Mouse (Mus musculus) midbrain, embryonic 14.5 days (tissue): ENCODE results near the gene Pdzd2. TPM values are rescaled to one million over a fixed set of nuclear protein-coding genes. Genes with fewer than 3 reads are reported as not detected.

ENCODE experiments used
- ATAC-seq: fragments of 200-750 bp; cut with Nextera tagmentation; 2 replicates; pipeline ENCODE4 v1.8.0; 2017; ENCODE audit warnings: moderate number of reproducible peaks, moderate library complexity; ENCODE audit not compliant: low FRiP score, low TSS enrichment
- DNase-seq: peaks from one replicate; pipeline ENCODE4 v3.0.0-alpha.2; 2015
- H3K27ac ChIP-seq: fragments of 300-500 bp; sonication (generic); replicated peaks from 2 replicates; pipeline ENCODE4 v1.5.1; 2014; ENCODE audit warnings: mild to moderate bottlenecking, low read depth, low read length, moderate library complexity
- H3K27me3 ChIP-seq: fragments of 300-500 bp; sonication (generic); 2 replicates; pipeline ENCODE4 v1.6.1; 2014; ENCODE audit warnings: low read length, control low read depth, mixed read lengths; ENCODE audit not compliant: control insufficient read depth, insufficient read depth
- H3K36me3 ChIP-seq: fragments of 300-500 bp; sonication (generic); 2 replicates; pipeline ENCODE4 v1.6.1; 2014; ENCODE audit warnings: low read length, control low read depth; ENCODE audit not compliant: control insufficient read depth, insufficient read depth
- H3K4me1 ChIP-seq: fragments of 300-500 bp; sonication (generic); 2 replicates; pipeline ENCODE4 v1.6.1; 2014; ENCODE audit warnings: mild to moderate bottlenecking, antibody characterized with exemption, low read length, control low read depth; ENCODE audit not compliant: control insufficient read depth, insufficient read depth
- H3K4me2 ChIP-seq: fragments of 300-500 bp; sonication (generic); 2 replicates; pipeline ENCODE4 v1.6.1; 2014; ENCODE audit warnings: mild to moderate bottlenecking, low read length, moderate library complexity
- H3K4me3 ChIP-seq: fragments of 300-500 bp; sonication (generic); replicated peaks from 2 replicates; pipeline ENCODE4 v1.5.1; 2014; ENCODE audit warnings: low read depth, low read length
- H3K9ac ChIP-seq: fragments of 300-500 bp; sonication (generic); replicated peaks from 2 replicates; pipeline ENCODE4 v1.6.1; 2014; ENCODE audit warnings: mild to moderate bottlenecking, low read length, moderate library complexity
- H3K9me3 ChIP-seq: fragments of 300-500 bp; sonication (generic); 2 replicates; pipeline ENCODE4 v1.6.1; 2016; ENCODE audit warnings: low read length, control low read depth, mixed read lengths; ENCODE audit not compliant: control insufficient read depth
- WGBS: fragments of 180-500 bp; shearing (Covaris S2); extraction: QIAGEN DNeasy Blood & Tissue Kit; methylation state at CpG from one replicate; pipeline ENCODE4 v1.1.7; 2014; 5-methylcytosine and 5-hydroxymethylcytosine counted together
- polyA plus RNA-seq: library from polyadenylated mRNA; unstranded; fragments of >200 nt; fragmentation: Nextera tagmentation; extraction: Ambion mirVana; gene quantifications from 2 replicates; pipeline ENCODE4 v1.2.1, GENCODE M21; 2014

The Pdzd2 gene
- polyA plus RNA-seq, 1 experiment from 2014 or later, result 11.2 TPM

DNA sequence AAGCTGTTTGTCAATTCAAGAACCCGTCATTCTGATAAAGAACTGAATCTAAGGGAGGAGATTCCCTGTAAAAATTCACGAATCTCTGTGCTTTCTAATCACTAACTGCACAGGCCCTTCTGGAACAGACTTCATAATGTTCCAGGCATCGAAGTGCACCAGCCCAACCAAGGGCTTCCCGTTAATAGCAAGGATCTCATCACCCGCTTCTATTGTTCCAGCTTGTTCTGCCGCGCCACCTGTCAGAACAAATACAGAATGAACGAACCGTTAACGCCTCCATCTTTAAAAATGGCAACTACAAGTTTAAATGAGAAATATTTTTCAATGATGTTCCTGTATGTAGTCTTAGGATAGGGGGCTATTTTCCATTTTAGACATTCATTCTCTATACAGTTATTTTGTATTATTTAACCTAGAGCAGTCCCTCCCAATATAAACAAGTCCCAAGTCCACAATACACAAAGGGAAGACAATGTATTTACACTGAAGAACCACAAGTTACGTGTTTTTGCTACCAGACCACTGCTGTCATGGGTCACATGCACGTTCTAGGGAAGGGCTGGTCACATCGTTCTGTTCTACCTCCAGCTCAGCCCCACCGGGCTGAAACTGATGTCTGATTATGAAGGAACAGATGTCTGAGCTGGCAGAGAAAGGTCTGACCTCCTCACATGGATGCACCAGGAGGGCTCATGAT is 377.6 kb downstream of the Pdzd2 start:
- ATAC-seq, result no peak
- no peaks in the 10 kb centered on the region for H3K27me3 ChIP-seq
- no peak overlapping the region for H3K4me2 ChIP-seq
- DNase-seq, result no peak
- no peak overlapping the region for H3K4me3 ChIP-seq
- peaks cover 14% of the 10 kb centered on the region for H3K4me1 ChIP-seq
- no peaks in the 10 kb centered on the region for H3K9me3 ChIP-seq
- H3K36me3 ChIP-seq, result no peaks in the 10 kb centered on the region
- whole genome bisulfite sequencing, result 90% methylated on average over 14 of the region's 14 CpGs
- no peak overlapping the region for H3K27ac ChIP-seq
- H3K9ac ChIP-seq, result no peak overlapping the region

DNA sequence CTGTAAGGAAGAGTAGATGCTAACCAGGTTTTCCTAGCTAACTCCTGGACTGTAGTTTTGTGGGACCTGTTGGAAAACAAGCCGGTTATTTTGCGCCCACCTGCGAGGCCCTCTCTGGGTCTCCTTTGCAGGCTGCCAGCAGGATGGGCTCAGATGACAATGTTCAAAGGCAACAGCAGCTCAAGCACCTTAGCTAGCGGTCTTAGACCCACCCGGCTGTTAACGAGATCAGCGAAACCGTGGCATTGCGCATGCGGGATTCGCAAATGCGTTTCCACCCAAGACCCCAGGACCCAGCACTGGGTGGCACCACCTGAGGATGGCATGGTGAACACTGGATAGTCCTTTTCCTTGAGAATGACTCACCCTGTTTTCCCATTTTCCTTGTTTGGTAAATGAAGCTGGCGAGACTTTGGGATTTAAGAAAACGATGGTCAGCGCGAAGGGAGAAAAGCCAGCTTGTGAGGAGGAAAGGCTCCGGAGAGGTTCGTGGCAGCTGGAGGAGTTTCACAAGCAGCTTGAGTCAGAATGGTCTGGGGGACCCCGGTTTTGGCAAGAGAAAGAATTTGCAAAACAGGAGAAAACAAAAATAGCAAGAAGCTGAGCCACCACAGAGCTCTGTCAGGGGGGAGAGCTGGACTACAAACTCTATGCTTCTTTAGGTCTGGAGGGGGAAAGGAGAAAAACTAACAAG is 379.1 kb downstream of the Pdzd2 start:
- no peak for ATAC-seq
- H3K4me3 ChIP-seq, result no peak overlapping the region
- 74% methylated on average over 19 of the region's 19 CpGs for WGBS
- no peaks in the 10 kb centered on the region for H3K9me3 ChIP-seq
- H3K4me2 ChIP-seq, result no peak overlapping the region
- DNase-seq, result no peak
- no peak overlapping the region for H3K9ac ChIP-seq
- no peaks in the 10 kb centered on the region for H3K27me3 ChIP-seq
- H3K4me1 ChIP-seq, result peaks cover 4% of the 10 kb centered on the region
- H3K27ac ChIP-seq, result no peak overlapping the region
- peaks cover 4% of the 10 kb centered on the region; the same call in 1 of the 2 replicates for H3K36me3 ChIP-seq

GRCm38 (mm10) chr15:12358384-12358783 is 381.3 kb downstream of the Pdzd2 start:
- H3K9ac ChIP-seq, result no peak overlapping the region
- no peak overlapping the region for H3K4me3 ChIP-seq
- peaks cover 17% of the 10 kb centered on the region for H3K36me3 ChIP-seq
- no peak overlapping the region for H3K4me2 ChIP-seq
- ATAC-seq, result no peak
- H3K4me1 ChIP-seq, result no peaks in the 10 kb centered on the region
- no peak for DNase-seq
- H3K27me3 ChIP-seq, result no peaks in the 10 kb centered on the region
- WGBS, result 96% methylated on average over 5 of the region's 5 CpGs
- no peaks in the 10 kb centered on the region for H3K9me3 ChIP-seq
- no peak overlapping the region for H3K27ac ChIP-seq

GRCm38 (mm10) chr15:12357459-12357858 is 382.3 kb downstream of the Pdzd2 start:
- Histone ChIP-seq H3K4me2 (no peak overlapping the region), H3K27ac (no peak overlapping the region), H3K4me1 (no peaks in the 10 kb centered on the region), H3K9ac (no peak overlapping the region), H3K9me3 (no peaks in the 10 kb centered on the region), H3K27me3 (no peaks in the 10 kb centered on the region), H3K36me3 (peaks cover 25% of the 10 kb centered on the region), H3K4me3 (no peak overlapping the region)
- ATAC-seq (no peak), DNase-seq (no peak)

- ATAC-seq (no peak), DNase-seq (no peak)
- H3K9ac ChIP-seq, result no peak overlapping the region
- peaks cover 37% of the 10 kb centered on the region for H3K36me3 ChIP-seq
- no peaks in the 10 kb centered on the region for H3K9me3 ChIP-seq
- no peak overlapping the region for H3K27ac ChIP-seq
- no peak overlapping the region for H3K4me2 ChIP-seq
- no peak overlapping the region for H3K4me3 ChIP-seq
- 88% methylated on average over 7 of the region's 7 CpGs for WGBS
- H3K27me3 ChIP-seq, result no peaks in the 10 kb centered on the region
- no peaks in the 10 kb centered on the region for H3K4me1 ChIP-seq
Observed at GRCm38 (mm10) chr15:12355907-12356306, 383.8 kb downstream of the Pdzd2 start.

- Histone ChIP-seq H3K9ac (no peak overlapping the region), H3K4me1 (no peaks in the 10 kb centered on the region), H3K4me2 (no peak overlapping the region), H3K27ac (no peak overlapping the region), H3K36me3 (peaks cover 42% of the 10 kb centered on the region), H3K27me3 (no peaks in the 10 kb centered on the region), H3K9me3 (no peaks in the 10 kb centered on the region), H3K4me3 (no peak overlapping the region)
- ATAC-seq (no peak), DNase-seq (no peak)
- WGBS, result 95% methylated on average over 6 of the region's 6 CpGs
Observed at GRCm38 (mm10) chr15:12355261-12355660, 384.5 kb downstream of the Pdzd2 start.

DNA sequence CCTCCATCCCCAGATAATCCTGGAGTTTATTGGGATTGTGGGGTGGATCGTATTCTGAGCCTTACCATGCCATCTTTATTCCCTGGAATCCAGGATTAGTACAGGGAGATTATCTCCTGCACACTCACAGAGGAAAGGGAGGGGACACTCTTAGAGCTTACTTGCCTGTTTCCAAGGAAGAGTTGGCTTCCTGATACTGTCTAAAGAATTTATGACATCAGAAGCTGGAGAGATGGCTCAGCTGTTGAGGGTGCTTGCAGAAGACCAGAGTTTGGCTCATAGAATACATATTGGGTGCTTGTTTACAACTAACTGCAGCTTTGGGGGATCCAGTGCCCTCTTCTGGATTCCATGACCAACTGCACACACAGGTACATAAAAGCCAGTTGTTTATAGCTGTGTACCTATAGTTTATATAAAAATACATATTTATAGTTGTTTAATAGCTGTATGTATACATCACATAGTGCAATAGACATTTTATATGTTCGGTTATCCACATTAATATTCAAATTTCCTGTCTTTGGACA is 385.4 kb downstream of the Pdzd2 start:
- Histone ChIP-seq H3K36me3 (peaks cover 51% of the 10 kb centered on the region), H3K9ac (no peak overlapping the region), H3K27me3 (no peaks in the 10 kb centered on the region), H3K27ac (no peak overlapping the region), H3K4me1 (no peaks in the 10 kb centered on the region), H3K4me3 (no peak overlapping the region), H3K9me3 (no peaks in the 10 kb centered on the region), H3K4me2 (no peak overlapping the region)
- ATAC-seq (no peak), DNase-seq (no peak)
- 77% methylated on average over 2 of the region's 2 CpGs for WGBS

DNA sequence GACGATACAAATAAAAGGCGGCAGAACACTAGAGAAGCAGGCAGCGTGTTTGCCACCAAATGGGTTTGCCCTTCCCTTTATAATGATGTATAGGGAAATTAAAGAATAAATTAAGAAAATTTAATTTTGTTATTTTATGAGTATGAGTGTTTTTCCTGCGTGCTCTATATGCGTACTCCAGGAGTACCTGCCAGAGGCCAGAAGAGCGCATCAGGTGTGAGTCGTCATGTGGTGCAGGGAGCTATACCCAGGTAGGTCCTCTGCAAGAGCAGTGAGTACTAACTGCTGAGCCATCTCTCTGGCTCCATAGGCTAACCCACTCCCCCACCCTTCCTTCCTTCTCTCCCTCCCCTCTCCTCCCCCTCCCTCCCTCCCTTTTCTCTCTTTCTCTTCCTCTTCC is 388.3 kb downstream of the Pdzd2 start:
- H3K36me3 ChIP-seq, result peaks cover 56% of the 10 kb centered on the region
- H3K4me2 ChIP-seq, result no peak overlapping the region
- 98% methylated on average over 7 of the region's 7 CpGs for WGBS
- no peaks in the 10 kb centered on the region for H3K27me3 ChIP-seq
- DNase-seq (no peak), ATAC-seq (no peak)
- no peaks in the 10 kb centered on the region for H3K9me3 ChIP-seq
- H3K4me1 ChIP-seq, result no peaks in the 10 kb centered on the region
- no peak overlapping the region for H3K27ac ChIP-seq
- no peak overlapping the region for H3K9ac ChIP-seq
- no peak overlapping the region for H3K4me3 ChIP-seq

DNA sequence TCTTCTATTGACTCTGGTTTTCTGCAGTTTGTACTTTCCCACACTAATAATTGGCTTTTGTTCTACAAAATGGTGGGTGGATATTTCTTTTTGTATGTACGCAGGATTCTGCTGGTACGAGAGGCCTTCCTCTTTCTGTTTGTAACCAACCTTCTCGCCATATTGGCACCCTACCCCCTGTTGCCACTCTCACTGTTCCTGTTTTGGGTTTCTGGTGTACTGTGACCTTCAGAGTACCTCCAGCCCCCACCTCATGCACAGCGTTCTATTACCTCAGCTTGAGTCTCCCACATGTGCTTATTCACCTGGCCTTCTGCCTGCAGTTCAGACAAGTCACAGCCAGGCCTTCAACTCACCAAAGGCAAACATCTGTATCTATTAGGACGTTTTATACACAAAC is 389.9 kb downstream of the Pdzd2 start:
- no peak overlapping the region for H3K27ac ChIP-seq
- H3K4me2 ChIP-seq, result no peak overlapping the region
- no peaks in the 10 kb centered on the region for H3K9me3 ChIP-seq
- 98% methylated on average over 5 of the region's 5 CpGs for WGBS
- no peak for DNase-seq
- H3K4me3 ChIP-seq, result no peak overlapping the region
- no peaks in the 10 kb centered on the region for H3K4me1 ChIP-seq
- no peak for ATAC-seq
- peaks cover 52% of the 10 kb centered on the region for H3K36me3 ChIP-seq
- H3K9ac ChIP-seq, result no peak overlapping the region
- H3K27me3 ChIP-seq, result no peaks in the 10 kb centered on the region
